Mouse (Mus musculus): ENCODE data around the gene Il11ra1. TPM values are rescaled to one million over a fixed set of nuclear protein-coding genes. Genes with fewer than 3 reads are reported as not detected.

The Il11ra1 gene
- polyA plus RNA-seq, 1 experiment from 2014 or later: 45.4 TPM

DNA sequence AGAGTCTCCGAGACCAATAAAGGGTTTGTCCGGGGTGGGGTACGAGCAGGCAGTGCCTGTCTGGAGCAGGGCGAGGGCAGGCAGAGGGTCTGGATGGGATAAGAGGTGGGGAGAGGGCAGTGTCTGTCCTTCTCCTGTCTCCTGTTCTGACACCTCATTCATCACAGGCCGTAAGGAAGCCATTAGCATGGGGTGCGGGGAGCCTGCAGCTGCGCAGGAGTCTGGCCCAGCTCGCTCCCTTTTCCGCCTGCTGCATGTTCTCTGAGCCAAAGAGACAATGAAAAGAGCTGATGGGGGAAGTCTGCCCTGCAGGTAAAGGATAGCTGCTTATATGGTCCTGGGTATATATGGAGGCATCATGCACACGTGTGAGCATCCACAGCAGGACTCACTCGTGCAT lies 37.1 kb upstream of the Il11ra1 start:
- Histone ChIP-seq H3K27ac (ENCODE audit: low read length) (no peak overlapping the region), H3K9me3 (replicated peaks; ENCODE audit: control insufficient read depth, low read length) (no peaks in the 10 kb centered on the region), H3K27me3 (ENCODE audit: control insufficient read depth, insufficient read depth, low read depth, low read length) (peaks cover 3% of the 10 kb centered on the region), H3K4me3 (ENCODE audit: low read depth, low read length) (no peak overlapping the region), H3K9ac (ENCODE audit: low read depth, low read length) (no peak overlapping the region), H3K4me1 (ENCODE audit: control insufficient read depth, low read depth, low read length) (no peaks in the 10 kb centered on the region; the same call in 1 of the 2 replicates), H3K4me2 (ENCODE audit: low read depth, low read length) (no peak overlapping the region), H3K36me3 (ENCODE audit: control insufficient read depth, insufficient read depth) (no peaks in the 10 kb centered on the region)
- WGBS (ENCODE audit: insufficient replicate concordance): 41% methylated on average over 11 of the region's 11 CpGs
- no peak for ATAC-seq (ENCODE audit: low read depth)

DNA sequence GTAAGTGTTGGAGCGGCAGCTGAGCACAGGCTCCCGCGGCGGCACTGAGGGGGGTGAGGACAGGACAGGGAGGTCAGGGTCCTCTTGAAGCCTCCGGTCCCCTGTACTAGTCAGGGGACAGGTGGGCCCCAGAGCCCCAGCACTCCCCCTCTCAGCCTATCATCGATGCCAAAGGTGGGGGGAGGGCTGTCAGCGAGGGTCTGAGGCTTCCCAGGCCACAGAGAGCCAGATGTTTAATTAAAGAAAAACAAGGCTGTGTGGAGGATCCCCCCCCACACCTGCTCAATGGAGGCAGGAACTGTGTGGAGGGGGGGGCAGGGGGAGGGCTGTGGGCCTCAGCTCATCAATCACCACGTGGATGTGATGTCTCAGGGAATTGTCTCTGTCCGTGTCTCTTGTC lies 36.2 kb upstream of the Il11ra1 start:
- Histone ChIP-seq H3K27ac (ENCODE audit: low read length) (no peak overlapping the region), H3K4me2 (ENCODE audit: low read depth, low read length) (no peak overlapping the region), H3K9me3 (replicated peaks; ENCODE audit: control insufficient read depth, low read length) (no peaks in the 10 kb centered on the region), H3K27me3 (ENCODE audit: control insufficient read depth, insufficient read depth, low read depth, low read length) (no peaks in the 10 kb centered on the region; the same call in 1 of the 2 replicates), H3K36me3 (ENCODE audit: control insufficient read depth, insufficient read depth) (no peaks in the 10 kb centered on the region), H3K9ac (ENCODE audit: low read depth, low read length) (no peak overlapping the region), H3K4me1 (ENCODE audit: control insufficient read depth, low read depth, low read length) (no peaks in the 10 kb centered on the region; the same call in 1 of the 2 replicates), H3K4me3 (ENCODE audit: low read depth, low read length) (no peak overlapping the region)
- WGBS (ENCODE audit: insufficient replicate concordance): 39% methylated on average over 9 of the region's 9 CpGs
- no peak for ATAC-seq (ENCODE audit: low read depth)

DNA sequence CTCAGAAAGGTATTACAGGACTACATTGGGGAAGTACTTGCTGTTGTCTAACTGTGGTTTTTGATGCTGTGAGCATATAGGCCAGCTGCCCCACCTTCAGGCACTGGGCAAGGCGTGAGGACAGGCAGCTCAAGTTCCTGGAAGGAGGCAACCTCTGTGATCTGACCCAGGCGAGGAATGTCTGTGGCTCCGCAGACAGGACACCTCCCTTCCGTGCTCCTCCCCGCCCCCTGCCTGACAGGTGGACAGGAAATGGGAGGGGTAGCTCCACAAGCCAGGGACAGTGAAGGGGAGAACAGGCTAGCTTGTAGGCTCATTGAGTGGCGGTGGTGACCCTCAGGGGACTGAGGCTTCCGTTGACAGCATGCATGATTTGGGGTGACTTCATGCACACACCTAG lies 35.3 kb upstream of the Il11ra1 start:
- no peaks in the 10 kb centered on the region for H3K36me3 ChIP-seq (ENCODE audit: control insufficient read depth, insufficient read depth)
- H3K27ac ChIP-seq (ENCODE audit: low read length): no peak overlapping the region
- no peaks in the 10 kb centered on the region; the same call in 1 of the 2 replicates for H3K4me1 ChIP-seq (ENCODE audit: control insufficient read depth, low read depth, low read length)
- H3K9me3 ChIP-seq (replicated peaks; ENCODE audit: control insufficient read depth, low read length): no peaks in the 10 kb centered on the region
- H3K4me3 ChIP-seq (ENCODE audit: low read depth, low read length): no peak overlapping the region
- no peak overlapping the region for H3K9ac ChIP-seq (ENCODE audit: low read depth, low read length)
- no peak for ATAC-seq (ENCODE audit: low read depth)
- no peaks in the 10 kb centered on the region; the same call in 1 of the 2 replicates for H3K27me3 ChIP-seq (ENCODE audit: control insufficient read depth, insufficient read depth, low read depth, low read length)
- no peak overlapping the region for H3K4me2 ChIP-seq (ENCODE audit: low read depth, low read length)
- 15% methylated on average over 7 of the region's 7 CpGs for WGBS (ENCODE audit: insufficient replicate concordance)

DNA sequence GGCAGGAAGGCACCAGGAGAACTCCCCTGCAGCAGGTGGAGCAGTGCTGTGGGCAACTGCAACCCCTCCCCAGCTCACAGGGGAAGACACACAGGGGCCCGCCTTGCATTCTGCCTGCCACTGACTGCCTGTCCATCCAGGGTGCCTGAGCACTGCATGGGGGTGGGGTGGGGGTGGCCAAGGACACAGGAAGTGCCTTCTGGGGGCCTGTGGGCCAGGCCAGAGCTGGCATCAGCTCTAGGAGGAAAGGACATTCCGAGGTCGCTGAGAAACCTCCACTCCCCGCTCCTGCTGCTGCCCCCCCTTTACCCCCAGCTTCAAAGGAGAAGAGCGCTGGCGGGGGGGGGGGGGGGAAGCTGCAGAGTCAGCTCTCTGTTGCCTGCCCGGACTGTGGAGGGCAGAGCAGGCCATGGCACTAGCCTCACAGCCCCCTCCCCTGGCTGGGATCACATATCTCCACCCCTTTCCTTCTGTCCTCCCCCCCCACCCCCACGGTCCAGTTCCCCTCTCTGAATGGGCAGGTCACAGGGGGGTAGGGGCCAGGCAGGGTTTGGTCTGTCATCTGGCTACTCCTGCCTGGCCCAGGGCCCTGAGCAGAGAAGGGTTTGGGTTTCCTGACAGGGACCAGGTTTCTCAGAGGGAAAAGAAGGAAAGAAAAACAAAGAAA lies 34.6 kb upstream of the Il11ra1 start:
- 2% methylated on average over 7 of the region's 8 CpGs for WGBS (ENCODE audit: insufficient replicate concordance)
- H3K9me3 ChIP-seq (replicated peaks; ENCODE audit: control insufficient read depth, low read length): no peaks in the 10 kb centered on the region
- ATAC-seq (ENCODE audit: low read depth): no peak

DNA sequence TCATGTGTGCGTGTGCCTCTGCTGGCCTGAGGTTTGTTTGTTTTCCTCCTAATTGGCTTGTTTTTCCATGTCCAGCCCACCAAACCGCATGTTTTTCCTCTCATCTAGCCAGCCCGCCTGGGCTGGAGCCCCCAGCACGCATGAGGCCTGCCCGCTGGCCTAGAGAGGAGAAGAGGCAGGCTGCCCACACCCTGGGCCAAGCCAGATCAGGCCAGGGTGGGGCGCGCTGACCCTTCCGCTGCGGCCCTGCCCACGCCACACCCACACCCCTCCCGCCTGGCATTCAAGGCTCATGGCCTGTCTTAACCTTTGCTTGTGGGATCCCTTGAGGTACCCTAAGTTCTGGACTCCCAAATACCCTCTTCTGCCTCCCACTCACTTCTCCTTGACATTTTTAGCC lies 33.1 kb upstream of the Il11ra1 start:
- no peak overlapping the region for H3K4me2 ChIP-seq (ENCODE audit: low read depth, low read length)
- no peak overlapping the region for H3K4me3 ChIP-seq (ENCODE audit: low read depth, low read length)
- no peak overlapping the region for H3K27ac ChIP-seq (ENCODE audit: low read length)
- ATAC-seq (ENCODE audit: low read depth): no peak
- no peaks in the 10 kb centered on the region for H3K9me3 ChIP-seq (replicated peaks; ENCODE audit: control insufficient read depth, low read length)
- no peaks in the 10 kb centered on the region for H3K4me1 ChIP-seq (ENCODE audit: control insufficient read depth, low read depth, low read length)
- 73% methylated on average over 11 of the region's 11 CpGs for WGBS (ENCODE audit: insufficient replicate concordance)
- no peaks in the 10 kb centered on the region; the same call in 1 of the 2 replicates for H3K27me3 ChIP-seq (ENCODE audit: control insufficient read depth, insufficient read depth, low read depth, low read length)
- no peak overlapping the region for H3K9ac ChIP-seq (ENCODE audit: low read depth, low read length)
- H3K36me3 ChIP-seq (ENCODE audit: control insufficient read depth, insufficient read depth): no peaks in the 10 kb centered on the region

More for the DNA sequence above, 34.6 kb upstream of the Il11ra1 start:
- Histone ChIP-seq H3K27me3 (ENCODE audit: control insufficient read depth, insufficient read depth, low read depth, low read length) (no peaks in the 10 kb centered on the region; the same call in 1 of the 2 replicates), H3K9ac (ENCODE audit: low read depth, low read length) (no peak overlapping the region), H3K36me3 (ENCODE audit: control insufficient read depth, insufficient read depth) (no peaks in the 10 kb centered on the region), H3K27ac (ENCODE audit: low read length) (no peak overlapping the region), H3K4me3 (ENCODE audit: low read depth, low read length) (no peak overlapping the region), H3K4me2 (ENCODE audit: low read depth, low read length) (no peak overlapping the region), H3K4me1 (ENCODE audit: control insufficient read depth, low read depth, low read length) (no peaks in the 10 kb centered on the region; the same call in 1 of the 2 replicates)

DNA sequence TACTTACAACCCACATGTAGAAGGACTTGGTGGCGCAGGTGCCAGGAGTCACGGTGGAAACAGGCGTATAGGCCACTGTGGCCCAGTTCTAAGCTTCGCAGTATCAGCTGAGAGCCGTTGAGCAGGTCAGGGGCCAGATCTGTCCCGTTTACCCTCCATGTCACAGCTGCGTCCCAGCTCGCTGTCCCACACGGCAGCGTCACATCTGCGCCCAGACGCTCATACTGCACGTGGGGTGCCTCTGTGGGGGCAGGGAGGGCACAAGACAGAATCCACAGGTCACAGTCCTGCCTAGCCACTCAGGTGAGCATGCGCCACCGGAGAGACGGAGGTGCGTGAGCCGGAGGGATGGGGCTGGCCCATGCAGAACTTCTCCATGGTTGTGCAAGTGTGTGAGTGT lies 29.0 kb upstream of the Il11ra1 start:
- no peaks in the 10 kb centered on the region for H3K4me1 ChIP-seq (ENCODE audit: control insufficient read depth, low read depth, low read length)
- peaks cover 6% of the 10 kb centered on the region; the same call in 1 of the 2 replicates for H3K27me3 ChIP-seq (ENCODE audit: control insufficient read depth, insufficient read depth, low read depth, low read length)
- H3K9me3 ChIP-seq (replicated peaks; ENCODE audit: control insufficient read depth, low read length): no peaks in the 10 kb centered on the region
- WGBS (ENCODE audit: insufficient replicate concordance): 73% methylated on average over 18 of the region's 18 CpGs
- no peak overlapping the region for H3K4me2 ChIP-seq (ENCODE audit: low read depth, low read length)
- H3K27ac ChIP-seq (ENCODE audit: low read length): no peak overlapping the region
- no peak for ATAC-seq (ENCODE audit: low read depth)
- no peak overlapping the region for H3K9ac ChIP-seq (ENCODE audit: low read depth, low read length)
- H3K36me3 ChIP-seq (ENCODE audit: control insufficient read depth, insufficient read depth): no peaks in the 10 kb centered on the region
- no peak overlapping the region for H3K4me3 ChIP-seq (ENCODE audit: low read depth, low read length)

DNA sequence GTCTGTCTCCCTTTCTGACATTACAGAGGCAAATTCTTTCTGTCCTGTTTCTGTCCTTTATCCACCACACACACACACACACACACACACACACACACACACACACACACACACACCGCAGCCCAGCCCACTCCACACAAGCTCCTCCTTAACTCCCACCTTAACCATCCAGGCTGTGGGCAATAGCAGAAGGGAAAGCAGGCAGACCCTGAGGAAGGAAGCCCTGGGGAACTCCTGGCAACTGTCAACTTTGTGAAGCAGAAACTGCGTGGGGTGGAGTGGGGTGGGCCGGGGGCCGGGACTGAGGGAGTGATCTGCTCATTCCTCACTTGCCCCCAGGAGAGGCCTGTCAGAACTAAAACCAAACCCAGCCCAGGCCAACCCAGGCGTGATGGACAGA lies 28.3 kb upstream of the Il11ra1 start:
- no peak overlapping the region for H3K27ac ChIP-seq (ENCODE audit: low read length)
- H3K4me3 ChIP-seq (ENCODE audit: low read depth, low read length): no peak overlapping the region
- H3K4me2 ChIP-seq (ENCODE audit: low read depth, low read length): no peak overlapping the region
- no peaks in the 10 kb centered on the region for H3K36me3 ChIP-seq (ENCODE audit: control insufficient read depth, insufficient read depth)
- H3K9me3 ChIP-seq (replicated peaks; ENCODE audit: control insufficient read depth, low read length): no peaks in the 10 kb centered on the region
- peaks cover 6% of the 10 kb centered on the region; the same call in 1 of the 2 replicates for H3K27me3 ChIP-seq (ENCODE audit: control insufficient read depth, insufficient read depth, low read depth, low read length)
- no peak for ATAC-seq (ENCODE audit: low read depth)
- 39% methylated on average over 5 of the region's 5 CpGs for WGBS (ENCODE audit: insufficient replicate concordance)
- no peaks in the 10 kb centered on the region for H3K4me1 ChIP-seq (ENCODE audit: control insufficient read depth, low read depth, low read length)
- H3K9ac ChIP-seq (ENCODE audit: low read depth, low read length): no peak overlapping the region

DNA sequence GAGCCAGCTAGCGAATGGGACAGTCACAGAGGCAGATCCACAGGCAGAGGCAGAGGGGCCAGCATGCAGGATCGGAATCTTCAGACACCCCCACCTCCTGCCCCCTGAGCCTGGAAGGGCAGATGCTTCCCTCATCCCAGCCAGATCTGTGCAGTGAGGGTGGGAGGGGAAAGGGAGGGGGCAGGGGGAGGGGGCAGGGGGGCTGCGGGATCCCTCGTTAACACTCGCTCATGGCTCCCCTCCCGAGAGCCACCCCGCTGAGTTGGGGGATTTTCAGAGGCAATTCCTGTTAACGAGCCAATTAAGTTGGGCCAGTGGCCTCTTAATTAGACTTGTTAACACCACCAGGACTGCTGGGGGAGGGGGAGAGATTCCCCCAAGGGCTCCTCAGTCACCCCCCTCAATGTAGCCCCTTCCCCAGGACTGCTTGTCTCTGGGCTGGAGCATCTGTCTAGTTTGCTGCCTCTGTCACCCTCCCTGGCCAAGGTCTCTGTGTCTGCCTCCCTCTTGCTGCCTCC lies 27.8 kb upstream of the Il11ra1 start:
- WGBS (ENCODE audit: insufficient replicate concordance): 21% methylated on average over 8 of the region's 8 CpGs

DNA sequence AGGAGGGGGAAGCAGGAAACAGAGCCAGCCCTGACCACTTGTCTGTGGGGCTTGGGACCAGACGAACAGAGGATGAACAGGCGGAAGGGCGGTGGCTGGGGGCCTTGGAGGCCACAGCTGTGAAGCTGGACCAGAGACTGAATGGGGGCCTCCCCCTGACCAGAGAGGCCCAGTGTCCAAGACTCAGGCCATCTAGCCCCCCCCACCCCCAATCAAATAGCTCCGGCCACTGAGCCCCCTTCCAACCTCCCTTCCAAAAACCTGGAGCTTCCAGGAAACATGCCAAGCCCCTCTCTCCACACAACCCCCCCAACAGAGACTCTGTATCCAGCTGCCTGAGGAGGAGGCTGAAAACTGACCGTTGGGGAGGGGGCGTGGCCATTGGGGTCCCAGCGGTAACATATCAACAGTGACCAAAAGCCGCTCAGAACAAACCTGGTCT lies 27.2 kb upstream of the Il11ra1 start:
- WGBS (ENCODE audit: insufficient replicate concordance): 34% methylated on average over 8 of the region's 8 CpGs
- Histone ChIP-seq H3K9me3 (replicated peaks; ENCODE audit: control insufficient read depth, low read length) (no peaks in the 10 kb centered on the region), H3K36me3 (ENCODE audit: control insufficient read depth, insufficient read depth) (no peaks in the 10 kb centered on the region), H3K4me2 (ENCODE audit: low read depth, low read length) (no peak overlapping the region), H3K27me3 (ENCODE audit: control insufficient read depth, insufficient read depth, low read depth, low read length) (peaks cover 6% of the 10 kb centered on the region), H3K4me1 (ENCODE audit: control insufficient read depth, low read depth, low read length) (no peaks in the 10 kb centered on the region), H3K9ac (ENCODE audit: low read depth, low read length) (no peak overlapping the region), H3K27ac (ENCODE audit: low read length) (no peak overlapping the region), H3K4me3 (ENCODE audit: low read depth, low read length) (no peak overlapping the region)
- ATAC-seq (ENCODE audit: low read depth): no peak

More for the DNA sequence above, 27.8 kb upstream of the Il11ra1 start:
- no peak overlapping the region for H3K27ac ChIP-seq (ENCODE audit: low read length)
- H3K4me1 ChIP-seq (ENCODE audit: control insufficient read depth, low read depth, low read length): no peaks in the 10 kb centered on the region
- ATAC-seq (ENCODE audit: low read depth): no peak
- H3K4me2 ChIP-seq (ENCODE audit: low read depth, low read length): no peak overlapping the region
- peaks cover 6% of the 10 kb centered on the region for H3K27me3 ChIP-seq (ENCODE audit: control insufficient read depth, insufficient read depth, low read depth, low read length)
- no peak overlapping the region for H3K4me3 ChIP-seq (ENCODE audit: low read depth, low read length)
- H3K36me3 ChIP-seq (ENCODE audit: control insufficient read depth, insufficient read depth): no peaks in the 10 kb centered on the region
- no peak overlapping the region for H3K9ac ChIP-seq (ENCODE audit: low read depth, low read length)
- H3K9me3 ChIP-seq (replicated peaks; ENCODE audit: control insufficient read depth, low read length): no peaks in the 10 kb centered on the region

Measured in liver, embryonic 16.5 days (tissue).